Mouse (Mus musculus): ENCODE results near the gene S1pr5.

DNA sequence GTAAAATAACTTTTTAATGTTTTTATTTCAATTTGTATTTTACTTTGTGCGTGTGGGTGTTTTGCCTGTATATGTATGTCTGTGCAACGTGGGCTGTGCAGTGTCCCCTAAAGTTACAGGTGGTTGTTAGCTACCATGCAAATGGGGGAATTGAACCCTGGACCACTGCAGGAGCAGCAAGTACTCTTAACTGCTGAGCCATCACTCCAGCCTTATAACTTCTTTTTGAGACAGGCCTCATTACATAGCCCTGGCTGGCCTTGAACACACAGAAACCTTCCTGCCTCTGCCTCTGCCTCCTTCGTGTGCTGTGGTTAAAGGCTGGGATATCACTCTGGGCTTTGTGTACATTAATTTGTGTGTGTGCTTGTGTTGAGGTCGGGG lies 8.8 kb downstream of the S1pr5 start:
- TF ChIP-seq CTCF (IDR thresholded peaks at IDR 0.05; ENCODE audit: extremely low read depth, insufficient read depth, low read length) (no peak), POLR2A (IDR thresholded peaks at IDR 0.05; ENCODE audit: extremely low read depth, insufficient read depth, low read length) (no peak)

All from cortical plate, adult 2 months (tissue).